Mouse (Mus musculus): ENCODE results near the gene Spic.

DNA sequence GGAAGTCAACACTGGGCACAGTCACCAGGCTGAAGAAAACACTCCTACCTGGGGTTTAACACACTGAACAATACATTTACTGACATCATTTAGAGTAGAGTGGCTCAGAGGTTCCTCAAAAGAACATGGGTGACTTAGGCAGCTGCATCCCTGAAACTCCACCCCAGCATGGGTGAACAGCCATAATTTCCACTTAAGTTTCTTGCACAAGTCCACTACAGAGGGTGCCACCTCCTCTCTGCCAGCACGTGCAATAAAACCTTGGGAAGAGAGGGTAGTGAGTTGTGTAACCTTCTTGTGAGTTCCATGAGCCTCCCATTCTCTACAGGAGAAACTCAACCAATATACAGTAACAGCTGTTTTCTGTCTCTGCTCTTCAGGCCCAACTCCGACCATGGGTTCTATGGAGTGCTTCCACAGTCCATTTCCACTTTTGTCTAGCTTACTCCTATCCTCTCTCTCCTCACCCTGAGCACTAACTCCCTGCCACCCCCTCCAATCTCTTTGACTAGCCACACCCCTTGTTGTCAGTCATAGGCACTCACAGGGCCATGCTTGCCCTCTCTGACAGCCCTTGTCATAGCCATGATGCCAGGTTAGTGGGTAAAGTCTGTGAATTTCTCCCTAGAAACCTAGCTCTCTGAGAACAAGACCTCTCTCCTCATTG lies 54.0 kb downstream of the Spic start:
- TF ChIP-seq CTCF (IDR thresholded peaks at IDR 0.05; ENCODE audit: extremely low read depth, insufficient read depth, low read length) (no peak), POLR2A (IDR thresholded peaks at IDR 0.05; ENCODE audit: extremely low read depth, insufficient read depth, low read length) (no peak)
